Mouse (Mus musculus) T-helper 17 cell (primary cell): ENCODE results near the gene Cep41.

Experiments used
- in situ Hi-C, 2 experiments: fragments of 300-600 bp; cut with MboI, MseI; formaldehyde crosslinking; loops; 1 replicate in 1 of 2; 2 replicates in 1 of 2; pipeline ENCODE4 v1.15.1; 2025; ENCODE audit warnings: high pct_unique_total_duplicates in 2 of 2

The Cep41 gene

DNA sequence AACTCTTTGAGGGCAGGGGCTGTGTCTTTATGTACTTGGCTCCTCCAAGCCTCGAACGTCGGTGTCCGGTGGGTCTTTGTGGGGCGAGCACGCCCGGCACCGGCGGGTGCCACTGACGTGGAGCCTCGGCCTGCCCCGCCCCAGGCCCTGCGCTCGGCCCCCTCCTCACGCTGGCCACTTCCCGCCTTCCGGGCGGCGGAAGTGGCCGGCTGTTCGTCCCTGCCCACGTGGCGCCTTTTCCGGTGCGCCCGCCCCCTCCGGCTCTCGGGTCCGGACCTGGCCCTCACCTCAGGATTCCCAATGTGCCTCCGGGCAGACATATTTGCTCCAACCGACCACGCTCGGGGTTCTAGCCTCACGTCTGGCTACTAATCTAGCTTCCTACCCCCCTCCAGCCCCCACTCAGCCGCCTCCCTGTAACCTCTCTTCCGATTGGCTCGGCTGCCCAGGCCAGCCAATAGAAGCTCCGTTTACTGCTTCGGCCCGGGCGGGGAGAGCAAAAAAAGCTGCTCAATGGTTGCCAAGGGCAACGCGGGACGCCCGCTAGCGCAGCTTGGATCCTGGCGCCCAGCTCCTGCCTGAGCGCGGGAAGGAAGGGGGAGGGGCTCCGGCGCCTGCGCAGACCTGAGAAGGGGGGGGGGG lies at the start of gene Cep41:
TSS of gene Cep41 (minus strand) at position 400 of the 642 bp plus-strand sequence.
- in situ Hi-C loops: no loop called here

GRCm38 (mm10) chr6:30739177-30739747 lies 45.7 kb upstream of the Cep41 start:
- in situ Hi-C loops: loop anchor here (5.0 kb wide), 5 partner anchors 42 to 233 kb away; no protein-coding TSS in a partner anchor

GRCm38 (mm10) chr6:30738464-30739006 lies 45.0 kb upstream of the Cep41 start:
- in situ Hi-C loops: loop anchor here (5.0 kb wide), 5 partner anchors 41 to 234 kb away; no protein-coding TSS in a partner anchor

- in situ Hi-C loops: loop anchor here (5.0 kb wide), 5 partner anchors 41 to 234 kb away; no protein-coding TSS in a partner anchor
These were observed 44.3 kb upstream of the Cep41 start for GRCm38 (mm10) chr6:30737548-30738463.

- in situ Hi-C loops: loop anchor here (5.0 kb wide), 5 partner anchors 40 to 235 kb away; no protein-coding TSS in a partner anchor
These were observed 43.5 kb upstream of the Cep41 start for GRCm38 (mm10) chr6:30736864-30737547.

DNA sequence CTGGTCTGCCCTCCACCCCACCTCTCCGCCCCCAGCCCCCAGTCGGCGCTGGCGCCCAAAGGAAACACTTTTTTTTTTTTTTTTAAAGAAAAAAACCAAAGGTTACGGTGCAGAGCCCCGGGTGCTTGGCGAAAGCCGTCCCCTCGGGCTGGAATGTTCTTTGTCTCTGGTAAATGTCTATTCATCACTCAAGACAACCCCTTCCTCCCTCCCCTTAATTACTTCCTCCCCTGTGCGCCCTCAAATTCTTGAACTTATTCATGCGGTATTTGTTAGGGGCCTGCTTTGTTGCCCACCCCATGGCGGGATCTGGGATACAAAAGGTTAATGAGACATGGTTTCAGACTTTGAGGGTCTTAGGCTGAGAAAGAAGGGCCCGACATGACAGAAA lies 42.8 kb upstream of the Cep41 start:
- in situ Hi-C loops: loop anchor here (5.0 kb wide), 5 partner anchors 39 to 236 kb away; no protein-coding TSS in a partner anchor

- in situ Hi-C loops: loop anchor here (5.0 kb wide), 5 partner anchors 39 to 236 kb away; no protein-coding TSS in a partner anchor
These were observed 42.3 kb upstream of the Cep41 start for GRCm38 (mm10) chr6:30735728-30736371.

- in situ Hi-C loops: loop anchor here (5.0 kb wide), 5 partner anchors 38 to 237 kb away; no protein-coding TSS in a partner anchor
These were observed 41.6 kb upstream of the Cep41 start for GRCm38 (mm10) chr6:30734988-30735727.

DNA sequence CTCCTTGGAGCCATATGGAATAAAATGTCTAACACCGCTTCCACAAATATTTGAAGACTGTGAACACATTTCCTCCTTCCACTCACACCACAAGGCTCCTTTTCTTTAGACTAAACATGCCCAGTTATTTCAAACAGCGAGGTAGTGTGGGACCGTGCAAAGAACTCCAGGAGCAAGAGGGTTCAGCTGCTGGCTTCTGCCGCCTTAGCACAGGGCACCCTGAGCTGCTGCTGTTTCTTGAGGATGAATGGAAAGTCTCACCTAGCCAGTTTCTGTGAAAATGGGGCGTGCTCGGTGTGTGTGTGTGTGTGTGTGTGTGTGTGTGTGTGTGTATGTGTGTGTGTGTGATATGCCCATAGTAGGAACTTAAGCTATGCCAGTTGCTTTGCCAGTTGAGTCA lies 40.9 kb upstream of the Cep41 start:
- in situ Hi-C loops: no loop called here

DNA sequence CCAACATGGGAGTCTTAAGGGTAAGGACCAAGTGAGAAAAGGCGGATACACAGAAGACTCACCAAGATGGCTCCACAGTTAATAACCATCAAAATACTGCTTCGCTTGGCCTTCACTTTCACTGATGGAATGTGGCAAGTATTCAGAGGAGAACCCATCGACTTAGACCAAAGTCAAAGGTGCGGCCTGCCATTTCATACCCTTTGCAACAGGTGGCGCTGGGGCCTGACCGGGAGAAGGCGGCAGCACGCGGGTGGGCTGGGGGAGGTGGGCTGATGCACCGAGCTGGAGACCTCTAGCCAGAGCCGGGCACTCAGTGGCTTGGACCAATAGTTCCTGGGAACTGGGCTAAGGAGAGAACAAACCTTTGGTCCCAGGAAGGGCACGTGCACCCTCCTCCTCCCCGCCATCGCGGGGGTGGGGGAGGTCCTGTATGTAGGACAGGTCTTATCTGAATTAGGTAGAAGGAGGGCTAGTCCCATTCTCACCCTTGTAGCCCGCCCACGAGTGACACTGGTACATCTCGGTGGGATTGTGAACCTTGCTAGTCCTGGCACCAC lies 39.1 kb upstream of the Cep41 start:
- in situ Hi-C loops: no loop called here

- in situ Hi-C loops: no loop called here
These were observed 36.9 kb upstream of the Cep41 start for GRCm38 (mm10) chr6:30730301-30730971.

- in situ Hi-C loops: loop anchor here in 1 of 2 experiments (10.0 kb wide), 1 partner anchor 121 kb away; no protein-coding TSS in a partner anchor
These were observed 29.8 kb upstream of the Cep41 start, which contains the start of gene Mest for GRCm38 (mm10) chr6:30723331-30723730. Gene Mest, plus strand, starts transcription at chr6:30723547.

GRCm38 (mm10) chr6:30722385-30723164 lies 29.0 kb upstream of the Cep41 start:
- in situ Hi-C loops: loop anchor here in 1 of 2 experiments (10.0 kb wide), 1 partner anchor 122 kb away; no protein-coding TSS in a partner anchor

GRCm38 (mm10) chr6:30716796-30717195 lies 23.2 kb upstream of the Cep41 start:
- in situ Hi-C loops: loop anchor here in 1 of 2 experiments (10.0 kb wide), 1 partner anchor 1852 kb away; no protein-coding TSS in a partner anchor

GRCm38 (mm10) chr6:30714891-30715471 lies 21.4 kb upstream of the Cep41 start:
- in situ Hi-C loops: loop anchor here in 1 of 2 experiments (10.0 kb wide), 1 partner anchor 1850 kb away; no protein-coding TSS in a partner anchor

DNA sequence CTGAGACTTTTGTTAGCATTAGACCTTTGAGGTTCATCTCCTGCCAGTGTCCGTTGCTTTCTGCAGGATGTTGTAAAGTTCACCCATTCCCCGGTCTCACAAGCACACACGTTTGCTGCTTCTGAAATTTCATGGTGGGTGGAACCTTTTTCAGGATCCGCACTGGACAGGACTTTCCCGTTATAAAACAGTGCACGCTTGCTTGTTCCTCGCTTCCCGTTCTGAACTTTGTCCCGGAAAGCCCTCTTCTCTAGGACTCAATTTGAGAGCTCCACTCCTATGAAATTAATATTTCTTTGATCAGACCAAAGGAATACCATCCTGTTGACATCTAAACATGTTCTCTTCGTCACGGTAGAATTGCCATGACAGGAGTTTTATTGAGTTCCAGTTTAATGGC lies 20.3 kb upstream of the Cep41 start:
- in situ Hi-C loops: loop anchor here in 1 of 2 experiments (10.0 kb wide), 1 partner anchor 1849 kb away; no protein-coding TSS in a partner anchor

DNA sequence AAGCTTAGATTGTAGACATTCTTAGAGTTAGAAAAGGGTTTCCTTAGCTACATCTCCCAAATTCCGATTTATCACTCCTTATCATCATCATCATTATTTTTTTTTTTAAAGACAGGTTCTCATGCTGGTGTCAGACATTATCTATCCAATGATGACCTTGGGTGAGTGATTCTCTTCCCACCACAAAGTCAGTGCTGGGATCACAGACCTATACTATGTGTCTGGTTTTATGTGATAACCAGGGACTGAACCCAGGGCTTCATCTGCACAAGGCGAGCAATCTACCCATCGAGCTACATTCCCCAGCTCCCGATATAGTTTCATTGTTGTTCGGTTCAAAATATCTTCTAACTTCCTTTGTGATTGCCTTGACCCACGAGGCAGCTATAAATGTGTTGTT lies 19.9 kb upstream of the Cep41 start:
- in situ Hi-C loops: loop anchor here in 1 of 2 experiments (10.0 kb wide), 1 partner anchor 1849 kb away; no protein-coding TSS in a partner anchor
